Mouse (Mus musculus) MEL (cell line): ENCODE measurements around the gene Ankrd40.

Experiments used
- CTCF ChIP-seq, 3 experiments: IDR thresholded peaks in 2 of 3; conservative IDR thresholded peaks in 1 of 3; 2 replicates each; pipeline ENCODE4 v1.5.1; 2011 to 2012; ENCODE audit warnings: low read length in 3 of 3, low read depth in 2 of 3, mild to moderate bottlenecking in 2 of 3, improper control_type of control experiment in 1 of 3, inconsistent platforms in 1 of 3, mixed read lengths in 1 of 3, moderate library complexity in 1 of 3; ENCODE audit not compliant: control insufficient read depth in 1 of 3, insufficient read depth in 1 of 3, poor library complexity in 1 of 3, severe bottlenecking in 1 of 3
- GATA1 ChIP-seq: IDR thresholded peaks from 2 replicates; pipeline ENCODE4 v1.6.1; 2011; ENCODE audit warnings: low read depth, low read length, improper control_type of control experiment
- RAD21 ChIP-seq: IDR thresholded peaks from 2 replicates; pipeline ENCODE4 v1.6.1; 2011; ENCODE audit warnings: mild to moderate bottlenecking, low read depth, low read length, improper control_type of control experiment
- ZKSCAN1 ChIP-seq: IDR thresholded peaks from 2 replicates; pipeline ENCODE4 v1.6.1; 2012; ENCODE audit warnings: low read depth, mild to moderate bottlenecking, inconsistent platforms, low read length, improper control_type of control experiment, moderate library complexity

- no peak for TF ChIP-seq CTCF (IDR thresholded peaks at IDR 0.05 in 2 of 3, conservative IDR thresholded peaks at IDR 0.05 in 1 of 3; ENCODE audit: control insufficient read depth in 1 of 3, insufficient read depth in 1 of 3, low read depth in 2 of 3, low read length in 3 of 3, poor library complexity in 1 of 3, severe bottlenecking in 1 of 3)
- TF ChIP-seq GATA1 = no peak
- TF ChIP-seq ZKSCAN1 = no peak
- no peak for TF ChIP-seq RAD21
Measured at GRCm38 (mm10) chr11:94361166-94361870, 33.5 kb downstream of the Ankrd40 start.
